In genomic region chr4:155409058-155409776, GRCm38 (mm10) we compare ENCODE assay signal across 8 mouse cellular contexts. TPM values are rescaled to one million over a fixed set of nuclear protein-coding genes. Genes with fewer than 3 reads are reported as not detected.
DNase-seq lines count a peak whose midpoint lies in the region; ATAC-seq lines count a peak whose summit lies in the region.

Gene Cfap74 (plus strand): TSS chr4:155409190.

- H3K27me3 ChIP-seq in megakaryocyte, embryonic 14.5 days (replicated peaks), result peaks cover 55% of the 10 kb centered on the region
- H3K27me3 ChIP-seq in embryonic facial prominence, embryonic 11.5 days (ENCODE audit: control insufficient read depth, insufficient read depth, low read length), result no peaks in the 10 kb centered on the region
- H3K27me3 ChIP-seq in midbrain, embryonic 13.5 days, result peaks cover 3% of the 10 kb centered on the region; the same call in 1 of the 2 replicates

- peaks cover 3% of the 10 kb centered on the region for H3K9me3 ChIP-seq in megakaryocyte, embryonic 14.5 days
- H3K9me3 ChIP-seq in embryonic facial prominence, embryonic 11.5 days (replicated peaks; ENCODE audit: control insufficient read depth, low read length), result no peaks in the 10 kb centered on the region
- H3K9me3 ChIP-seq in midbrain, embryonic 13.5 days, result no peaks in the 10 kb centered on the region; the same call in 1 of the 2 replicates

- no peaks in the 10 kb centered on the region for H3K36me3 ChIP-seq in megakaryocyte, embryonic 14.5 days (replicated peaks; ENCODE audit: low read length)
- no peaks in the 10 kb centered on the region for H3K36me3 ChIP-seq in embryonic facial prominence, embryonic 11.5 days (replicated peaks; ENCODE audit: control insufficient read depth, insufficient read depth, low read depth, low read length)
- H3K36me3 ChIP-seq in midbrain, embryonic 13.5 days, result no peaks in the 10 kb centered on the region

- no peak within 1 kb of the TSS for H3K27ac ChIP-seq in embryonic facial prominence, embryonic 11.5 days (replicated peaks; ENCODE audit: low read depth, low read length)
- 0 out of 2 replicates have a peak within 1 kb of the TSS, but pooled peaks have one; percentile 61 for H3K27ac ChIP-seq in midbrain, embryonic 13.5 days

- peaks cover 9% of the 10 kb centered on the region for H3K4me1 ChIP-seq in megakaryocyte, embryonic 14.5 days
- no peaks in the 10 kb centered on the region for H3K4me1 ChIP-seq in embryonic facial prominence, embryonic 11.5 days (ENCODE audit: control insufficient read depth, insufficient read depth, low read length)
- H3K4me1 ChIP-seq in midbrain, embryonic 13.5 days (replicated peaks), result peaks cover 13% of the 10 kb centered on the region

- peak; percentile 93 for DNase-seq in embryonic facial prominence, embryonic 11.5 days (ENCODE audit: low spot score)
- peak; percentile 81 to 85 for DNase-seq in heart, adult 18-20 months
- DNase-seq in kidney, adult 11 months, result peak; percentile 43
- peak; percentile 90 for DNase-seq in left cerebral cortex, postnatal 4 days
- DNase-seq in spleen, postnatal 36 days (ENCODE audit: low spot score in 2 of 2), result peak; percentile 29 to 45

- no peak; the same call in 1 of the 2 replicates for ATAC-seq in megakaryocyte, adult 5-6 weeks (ENCODE audit: poor library complexity, severe bottlenecking)
- peak; percentile 96 for ATAC-seq in embryonic facial prominence, embryonic 11.5 days (replicated peaks; ENCODE audit: insufficient number of reproducible peaks, low FRiP score, low TSS enrichment, low read depth)
- peak; percentile 99 for ATAC-seq in midbrain, embryonic 13.5 days

- peak within 1 kb of the TSS; percentile 45 for H3K9ac ChIP-seq in embryonic facial prominence, embryonic 11.5 days (replicated peaks; ENCODE audit: low read length)
- peak within 1 kb of the TSS; percentile 54 for H3K9ac ChIP-seq in midbrain, embryonic 13.5 days (replicated peaks)

- WGBS in embryonic facial prominence, embryonic 11.5 days, result under 1% methylated on average over 35 of the region's 35 CpGs
- WGBS in midbrain, embryonic 13.5 days, result under 1% methylated on average over 35 of the region's 35 CpGs

- peak within 1 kb of the TSS; percentile 93 for H3K4me2 ChIP-seq in embryonic facial prominence, embryonic 11.5 days (ENCODE audit: low read depth, low read length)
- peak within 1 kb of the TSS; percentile 85 for H3K4me2 ChIP-seq in midbrain, embryonic 13.5 days (replicated peaks)

- intact Hi-C loops in left cerebral cortex, postnatal 4 days (cut with DNase I), result no loop called here

- H3K4me3 ChIP-seq in megakaryocyte, embryonic 14.5 days (replicated peaks), result peak within 1 kb of the TSS; percentile 85
- H3K4me3 ChIP-seq in embryonic facial prominence, embryonic 11.5 days (ENCODE audit: low read depth, low read length), result peak within 1 kb of the TSS; percentile 48
- H3K4me3 ChIP-seq in midbrain, embryonic 13.5 days (replicated peaks), result peak within 1 kb of the TSS; percentile 61

RNA-seq across cellular contexts. Expression of gene Cfap74, which starts in this region (rescaled TPM):
- not detected in 2 replicates for polyA plus RNA-seq in megakaryocyte, embryonic 14.5 days (2012; ENCODE audit: insufficient read depth, low replicate concordance)
- 0.25 TPM in 1 of 2 replicates, not detected in the other for total RNA-seq in megakaryocyte, adult 5-6 weeks (2015)
- total RNA-seq in megakaryocyte, adult 5-6 weeks (2017), result 0.04 and 0.07 TPM in 2 replicates
- polyA plus RNA-seq in embryonic facial prominence, embryonic 11.5 days (2014; fragmentation: Nextera tagmentation; extraction: Ambion mirVana), result 4.8 and 5.6 TPM in 2 replicates
- under 1 TPM in 1 of 2 experiments, not detected in 1; 0.31 TPM for total RNA-seq in heart, adult 18-20 months (2021)
- 1 to 10 TPM; 6.4 to 6.6 TPM for total RNA-seq in left cerebral cortex, postnatal 4 days (2021)
- polyA plus RNA-seq in midbrain, embryonic 13.5 days (2015; fragmentation: Nextera tagmentation; extraction: Ambion mirVana), result 3.8 and 4.2 TPM in 2 replicates

Comparison
In these comparisons a context has a peak if more than half of its experiments do, and no peak if none do; other contexts are left out.
1. RNA of gene Cfap74 (total RNA-seq): 6.4 to 6.6 TPM in left cerebral cortex, postnatal 4 days; 0.31 TPM in heart, adult 18-20 months and 0.04 to 0.25 TPM in megakaryocyte, adult 5-6 weeks; every median in the first group is over 4 times any median in the second.
2. Peak in DNase-seq in heart, adult 18-20 months; RNA of the gene not detected or under 1 TPM.
3. DNase-seq: peak in every context shown above with its lines; median percentile 93 in embryonic facial prominence, embryonic 11.5 days; 90 in left cerebral cortex, postnatal 4 days; 83 in heart, adult 18-20 months; 43 in kidney, adult 11 months; 37 in spleen, postnatal 36 days.
4. Peak in every context shown above with its lines, with median percentiles within 50 percentile points of each other: H3K4me3 ChIP-seq.